Mouse (Mus musculus) erythroid progenitor cell, adult 5-6 weeks (primary cell): ENCODE measurements around the gene Impdh1. TPM values are rescaled to one million over a fixed set of nuclear protein-coding genes. Genes with fewer than 3 reads are reported as not detected.

Source experiments
- total RNA-seq, 2 experiments: library from RNA; stranded (forward) in 1 of 2; stranded (reverse) in 1 of 2; fragments of 150-400 nt in 1 of 2; fragments of 186-747, 209-891 nt in 1 of 2; gene quantifications; 2 replicates each; pipeline versions ENCODE4 v1.2.3 to v1.2.4; 2015 to 2017; ENCODE audit warnings: low replicate concordance in 2 of 2

Impdh1 gene
- total RNA-seq, 2 experiments from 2014 or later = 2.9 to 4.2 TPM

Other genes with a start within 250 kb of the Impdh1 start
- not detected in 2 replicates for gene Lep, start 156.1 kb downstream of the Impdh1 start, total RNA-seq (2015; ENCODE audit: low replicate concordance)
- not detected in 2 replicates for gene Lep, start 156.1 kb downstream of the Impdh1 start, total RNA-seq (2017; ENCODE audit: low replicate concordance)
- gene Rbm28, start 51.4 kb downstream of the Impdh1 start, total RNA-seq (2015; ENCODE audit: low replicate concordance) = 16.9 and 17.6 TPM in 2 replicates
- 12.3 and 12.9 TPM in 2 replicates for gene Rbm28, start 51.4 kb downstream of the Impdh1 start, total RNA-seq (2017; ENCODE audit: low replicate concordance)
- gene Prrt4, start 36.8 kb downstream of the Impdh1 start, total RNA-seq (2015; ENCODE audit: low replicate concordance) = not detected in 2 replicates
- gene Prrt4, start 36.8 kb downstream of the Impdh1 start, total RNA-seq (2017; ENCODE audit: low replicate concordance) = not detected in 2 replicates
- gene Hilpda, start 56.1 kb upstream of the Impdh1 start, total RNA-seq (2015; ENCODE audit: low replicate concordance) = 1.7 and 2.2 TPM in 2 replicates
- gene Hilpda, start 56.1 kb upstream of the Impdh1 start, total RNA-seq (2017; ENCODE audit: low replicate concordance) = 0.90 and 6.9 TPM in 2 replicates
- gene Fam71f2, start 63.2 kb upstream of the Impdh1 start, total RNA-seq (2015; ENCODE audit: low replicate concordance) = not detected in 2 replicates
- not detected in 2 replicates for gene Fam71f2, start 63.2 kb upstream of the Impdh1 start, total RNA-seq (2017; ENCODE audit: low replicate concordance)
- gene Fam71f1, start 102.8 kb upstream of the Impdh1 start, total RNA-seq (2015; ENCODE audit: low replicate concordance) = not detected in 2 replicates
- not detected in 2 replicates for gene Fam71f1, start 102.8 kb upstream of the Impdh1 start, total RNA-seq (2017; ENCODE audit: low replicate concordance)
- 23.1 and 26.7 TPM in 2 replicates for gene Calu, start 131.7 kb upstream of the Impdh1 start, total RNA-seq (2015; ENCODE audit: low replicate concordance)
- gene Calu, start 131.7 kb upstream of the Impdh1 start, total RNA-seq (2017; ENCODE audit: low replicate concordance) = 41.5 and 53.8 TPM in 2 replicates
- not detected in 2 replicates for gene Opn1sw, start 172.1 kb upstream of the Impdh1 start, total RNA-seq (2015; ENCODE audit: low replicate concordance)
- gene Opn1sw, start 172.1 kb upstream of the Impdh1 start, total RNA-seq (2017; ENCODE audit: low replicate concordance) = not detected in 2 replicates
- not detected in 2 replicates for gene Ccdc136, start 179.9 kb upstream of the Impdh1 start, total RNA-seq (2015; ENCODE audit: low replicate concordance)
- not detected in 2 replicates for gene Ccdc136, start 179.9 kb upstream of the Impdh1 start, total RNA-seq (2017; ENCODE audit: low replicate concordance)
- gene Flnc, start 216.9 kb upstream of the Impdh1 start, total RNA-seq (2015; ENCODE audit: low replicate concordance) = not detected in 2 replicates
- gene Flnc, start 216.9 kb upstream of the Impdh1 start, total RNA-seq (2017; ENCODE audit: low replicate concordance) = not detected in 2 replicates